Mouse (Mus musculus) ES-Bruce4 (cell line): Measurements from ENCODE around the gene Cry2.

Source experiments
- CTCF ChIP-seq: IDR thresholded peaks from one replicate; pipeline ENCODE4 v1.8.1; 2011; ENCODE audit warnings: low read depth, low read length
- EP300 ChIP-seq: IDR thresholded peaks from 2 replicates; pipeline ENCODE4 v1.6.1; 2011; ENCODE audit warnings: low read depth, low read length; ENCODE audit not compliant: insufficient read depth
- POLR2A ChIP-seq: IDR thresholded peaks from one replicate; pipeline ENCODE4 v1.8.1; 2011; ENCODE audit warnings: low read length; ENCODE audit not compliant: insufficient read depth

DNA sequence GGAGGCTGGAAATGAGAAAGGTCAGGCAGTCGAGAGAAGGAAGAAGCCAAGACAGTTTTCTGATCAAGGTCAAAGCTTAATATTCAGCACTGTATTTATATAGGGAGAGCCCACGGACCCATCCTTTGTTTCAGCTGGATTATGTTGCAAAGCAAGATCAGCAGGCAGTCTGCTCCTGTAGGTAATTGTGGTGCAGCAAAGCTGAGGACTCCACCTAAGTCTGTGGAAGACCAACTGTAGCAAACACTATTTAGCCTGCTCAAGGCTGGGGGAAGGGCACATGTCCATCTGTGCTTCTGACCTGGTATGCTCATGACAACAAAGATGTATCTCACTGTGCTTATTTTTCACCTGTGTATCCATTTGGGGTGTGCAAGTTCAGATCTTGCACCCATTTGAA, 41.9 kb upstream of the Cry2 start:
- TF ChIP-seq POLR2A (no peak), CTCF (no peak), EP300 (0 out of 2 replicates have a peak, but pooled peaks have one; percentile 48)
